Mouse (Mus musculus): Measurements from ENCODE around the gene Gm13278.
"Not testable (repeated sequence)": the region's sequence is repeated elsewhere in the genome, so short reads cannot be mapped to it uniquely, and the experiment has no call there.

DNA sequence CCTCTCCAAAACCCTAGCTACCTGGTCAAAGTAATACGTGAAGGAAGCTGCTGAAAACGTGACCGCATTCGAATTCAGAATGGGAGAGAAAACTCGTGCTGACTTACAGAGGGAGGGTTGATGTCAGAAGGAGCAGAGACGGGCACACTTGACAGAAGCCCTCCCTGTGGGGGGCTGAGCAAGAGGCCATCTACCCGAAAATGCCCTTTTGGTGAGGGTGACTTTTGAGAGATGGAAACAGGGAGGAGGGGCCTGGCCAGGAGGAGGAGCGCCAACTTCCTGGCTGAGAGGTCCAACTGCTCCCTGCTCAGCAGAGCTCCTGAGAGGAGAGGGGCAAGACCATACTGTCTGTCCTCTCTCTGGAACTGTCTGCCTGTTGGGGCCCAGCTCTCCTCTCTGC is 13.9 kb downstream of the Gm13278 start, which contains the start of gene Gm13288:
- not testable (repeated sequence) for TF ChIP-seq CTCF (IDR thresholded peaks at IDR 0.05; ENCODE audit: low read depth, low read length); POLR2A (IDR thresholded peaks at IDR 0.05; ENCODE audit: borderline replicate concordance, low read depth, low read length)
